Mouse (Mus musculus) bone marrow macrophage, adult 2 months (primary cell): ENCODE measurements around the gene Ap1m1.

Source experiments
- CTCF ChIP-seq: IDR thresholded peaks from 2 replicates; pipeline ENCODE4 v1.5.1; 2012; ENCODE audit warnings: low read depth, mild to moderate bottlenecking, low read length, moderate library complexity
- POLR2A ChIP-seq: IDR thresholded peaks from 2 replicates; pipeline ENCODE4 v1.6.1; 2012; ENCODE audit warnings: mild to moderate bottlenecking, low read depth, low read length, borderline replicate concordance

- TF ChIP-seq POLR2A, result peak; percentile 78; the same call in 1 of the 2 replicates
- no peak for TF ChIP-seq CTCF
Observed at GRCm38 (mm10) chr8:72295679-72296078, 55.9 kb downstream of the Ap1m1 start.
